8 mouse cellular contexts compared by ENCODE assay signal in the genomic region with DNA sequence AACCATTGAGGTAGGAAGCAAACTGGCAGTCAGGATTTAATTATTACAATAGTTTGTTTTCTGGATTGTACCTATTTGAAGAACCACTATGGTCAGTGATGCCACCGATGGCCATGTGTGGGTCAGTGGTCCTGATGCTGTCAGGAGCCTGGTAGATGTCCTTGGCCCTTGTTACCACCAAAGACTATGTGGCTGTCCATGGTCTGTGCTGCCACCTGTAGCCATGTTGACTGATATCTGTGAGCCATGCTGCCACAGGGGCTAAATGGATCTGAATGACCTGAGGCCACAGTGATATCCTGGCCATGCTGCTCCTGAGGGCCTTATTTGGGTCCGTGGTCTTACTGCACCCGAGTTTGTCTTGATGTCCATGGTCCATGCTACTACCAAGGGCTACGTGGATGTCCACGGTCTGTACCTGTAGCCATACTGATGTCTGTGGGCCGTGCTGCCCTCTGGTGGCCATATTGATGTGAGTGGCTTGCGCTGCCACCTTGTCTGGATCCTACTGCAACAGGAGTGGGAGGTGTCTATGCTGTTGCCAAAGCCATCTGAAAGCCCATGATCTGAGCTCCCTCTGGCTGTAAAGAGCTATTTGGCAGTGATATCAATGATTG. TPM values are rescaled to one million over a fixed set of nuclear protein-coding genes. Genes with fewer than 3 reads are reported as not detected.
DNase-seq lines count a peak whose midpoint lies in the region; ATAC-seq and TF ChIP-seq lines count a peak whose summit lies in the region.

No protein-coding gene starts in this region.

- DNase-seq in heart, adult 2 months = peak; percentile 22 to 56
- DNase-seq in ES-E14 (ENCODE audit: low read depth, low spot score) = no peak
- DNase-seq in cerebellum, adult 9-10 months = peak; percentile 34
- peak; percentile 33 to 48 for DNase-seq in heart, postnatal 14 days
- DNase-seq in left cerebral cortex, adult 2 months (ENCODE audit: extremely low spot score in 1 of 2, low spot score in 2 of 2) = peak in 1 of 2 experiments; percentile 47
- peak; percentile 43 for DNase-seq in thymus, postnatal 0 days (ENCODE audit: low spot score)

- in situ Hi-C loops in ES-E14 (cut with MboI; ENCODE audit: low sequenced_read_pairs in 2 of 2, unreplicated experiment in 2 of 2) = loop anchor here in 1 of 2 experiments (10.0 kb wide), 2 partner anchors 161 to 789 kb away; partner anchors contain the start of gene Pou3f2

- no peak overlapping the region for H3K9ac ChIP-seq in heart, adult 2 months (ENCODE audit: low read depth, low read length)
- H3K9ac ChIP-seq in heart, embryonic 12.5 days = no peak overlapping the region
- H3K9ac ChIP-seq in ES-E14 (ENCODE audit: insufficient read depth, low read depth, low read length, poor library complexity, severe bottlenecking) = no peak overlapping the region
- no peak overlapping the region for H3K9ac ChIP-seq in midbrain, embryonic 15.5 days

- H3K9me3 ChIP-seq in heart, embryonic 12.5 days (replicated peaks) = no peaks in the 10 kb centered on the region
- H3K9me3 ChIP-seq in ES-E14 (ENCODE audit: control insufficient read depth, insufficient read depth, low read depth, low read length) = no peaks in the 10 kb centered on the region
- no peaks in the 10 kb centered on the region for H3K9me3 ChIP-seq in midbrain, embryonic 15.5 days

- H3K4me2 ChIP-seq in heart, embryonic 12.5 days = no peak overlapping the region
- H3K4me2 ChIP-seq in midbrain, embryonic 15.5 days = no peak overlapping the region

- intact Hi-C loops in heart, adult 2 months (cut with DNase I) = loop anchor here (2.0 kb wide), 1 partner anchor 159 kb away; no protein-coding TSS in a partner anchor
- intact Hi-C loops in heart, postnatal 14 days (cut with DNase I) = loop anchor here (5.0 kb wide), 1 partner anchor 158 kb away; no protein-coding TSS in a partner anchor
- intact Hi-C loops in left cerebral cortex, adult 2 months (cut with DNase I) = loop anchor here (1.0 to 2.0 kb wide), 2 partner anchors 159 to 259 kb away; no protein-coding TSS in a partner anchor

- TF ChIP-seq EP300 in heart, adult 2 months (IDR thresholded peaks at IDR 0.05; ENCODE audit: insufficient read depth, low read depth, low read length) = no peak

- no peak for ATAC-seq in heart, embryonic 12.5 days (ENCODE audit: insufficient number of reproducible peaks, low FRiP score)
- ATAC-seq in midbrain, embryonic 15.5 days (replicated peaks) = peak; percentile 75; the same call in 1 of the 2 replicates

- no peak overlapping the region for H3K27ac ChIP-seq in heart, adult 2 months
- H3K27ac ChIP-seq in heart, embryonic 12.5 days (ENCODE audit: poor library complexity, severe bottlenecking) = no peak overlapping the region
- no peak overlapping the region for H3K27ac ChIP-seq in ES-E14 (ENCODE audit: insufficient read depth, low read depth, low read length, poor library complexity, severe bottlenecking)
- H3K27ac ChIP-seq in left cerebral cortex, adult 2 months = no peak overlapping the region
- H3K27ac ChIP-seq in midbrain, embryonic 15.5 days = no peak overlapping the region

- H3K27me3 ChIP-seq in heart, adult 2 months (ENCODE audit: control insufficient read depth, insufficient read depth, low read length) = peaks cover 5% of the 10 kb centered on the region; the same call in 1 of the 2 replicates
- H3K27me3 ChIP-seq in heart, embryonic 12.5 days (replicated peaks) = peaks cover 41% of the 10 kb centered on the region
- H3K27me3 ChIP-seq in midbrain, embryonic 15.5 days (replicated peaks) = peaks cover 35% of the 10 kb centered on the region

- no peaks in the 10 kb centered on the region for H3K79me2 ChIP-seq in heart, adult 2 months (replicated peaks; ENCODE audit: control insufficient read depth, insufficient read depth, low read length)

- WGBS in heart, adult 2 months = 27% methylated on average over 7 of the region's 7 CpGs
- WGBS in heart, embryonic 12.5 days = 28% methylated on average over 7 of the region's 7 CpGs
- 34% methylated on average over 7 of the region's 7 CpGs for WGBS in midbrain, embryonic 15.5 days

- TF ChIP-seq POLR2A in heart, adult 2 months (IDR thresholded peaks at IDR 0.05; ENCODE audit: insufficient read depth, low read depth, low read length) = no peak

- no peaks in the 10 kb centered on the region for H3K36me3 ChIP-seq in heart, adult 2 months (ENCODE audit: control insufficient read depth, insufficient read depth, low read length)
- no peaks in the 10 kb centered on the region for H3K36me3 ChIP-seq in heart, embryonic 12.5 days
- H3K36me3 ChIP-seq in ES-E14 (ENCODE audit: control insufficient read depth, insufficient read depth, low read length, poor library complexity, severe bottlenecking) = no peaks in the 10 kb centered on the region
- no peaks in the 10 kb centered on the region for H3K36me3 ChIP-seq in midbrain, embryonic 15.5 days (replicated peaks)

- H3K4me1 ChIP-seq in heart, adult 2 months (ENCODE audit: control insufficient read depth, insufficient read depth, low read length) = no peaks in the 10 kb centered on the region
- H3K4me1 ChIP-seq in heart, embryonic 12.5 days (replicated peaks) = no peaks in the 10 kb centered on the region
- H3K4me1 ChIP-seq in ES-E14 (ENCODE audit: control insufficient read depth in 2 of 2, insufficient read depth in 2 of 2, low read length in 2 of 2, poor library complexity in 1 of 2) = no peaks in the 10 kb centered on the region
- H3K4me1 ChIP-seq in midbrain, embryonic 15.5 days = no peaks in the 10 kb centered on the region

- H3K4me3 ChIP-seq in heart, adult 2 months = no peak overlapping the region
- no peak overlapping the region for H3K4me3 ChIP-seq in heart, embryonic 12.5 days
- no peak overlapping the region for H3K4me3 ChIP-seq in ES-E14 (ENCODE audit: insufficient read depth in 1 of 2, low read depth in 1 of 2, low read length in 2 of 2, poor library complexity in 1 of 2, severe bottlenecking in 1 of 2)
- no peak overlapping the region for H3K4me3 ChIP-seq in left cerebral cortex, adult 2 months
- no peak overlapping the region for H3K4me3 ChIP-seq in midbrain, embryonic 15.5 days

- peak; percentile 65 for TF ChIP-seq CTCF in heart, adult 2 months (IDR thresholded peaks at IDR 0.05)
- peak; percentile 61 for TF ChIP-seq CTCF in left cerebral cortex, adult 2 months (IDR thresholded peaks at IDR 0.05)

TF ChIP-seq in ES-E14, 5 proteins besides CTCF, POLR2A, EP300 and RAD21:
- TF ChIP-seq CHD2 (IDR thresholded peaks at IDR 0.05; ENCODE audit: low read depth, low read length) = no peak
- TF ChIP-seq HCFC1 (IDR thresholded peaks at IDR 0.05; ENCODE audit: borderline replicate concordance, insufficient read depth, low read length) = no peak
- TF ChIP-seq MAFK (IDR thresholded peaks at IDR 0.05; ENCODE audit: insufficient read depth, low read depth, low read length) = no peak
- peak; percentile 78; the same call in 1 of the 2 replicates for TF ChIP-seq ZC3H11A (IDR thresholded peaks at IDR 0.05; ENCODE audit: borderline replicate concordance, low read depth, low read length)
- no peak for TF ChIP-seq ZNF384 (IDR thresholded peaks at IDR 0.05; ENCODE audit: low read depth, low read length)

RNA-seq across cellular contexts. Expression of gene Prdm13, which starts 10.0 kb away (rescaled TPM):
- total RNA-seq in heart, adult 2 months (2021) = not detected
- not detected in 2 replicates for polyA plus RNA-seq in heart, adult 2 months (2012; rRNA removed)
- not detected in 2 replicates for polyA plus RNA-seq in heart, embryonic 12.5 days (2016; fragmentation: Nextera tagmentation; extraction: Ambion mirVana)
- total RNA-seq in ES-E14 (2012; rRNA removed) = 0.21 and 0.27 TPM in 2 replicates
- not detected for total RNA-seq in heart, postnatal 14 days (2021)
- not detected for total RNA-seq in left cerebral cortex, adult 2 months (2021)
- polyA plus RNA-seq in midbrain, embryonic 15.5 days (2015; fragmentation: Nextera tagmentation; extraction: Ambion mirVana) = 0.09 and 0.38 TPM in 2 replicates
- polyA plus RNA-seq in thymus, postnatal 0 days (2015; fragmentation: Nextera tagmentation; extraction: Ambion mirVana) = not detected in 2 replicates

RNA-seq across cellular contexts. Expression of gene Ccnc, which starts 31.8 kb away (rescaled TPM):
- total RNA-seq in heart, adult 2 months (2021) = 10 to 100 TPM in 1 of 2 experiments, 1 to 10 TPM in 1; 9.3 to 14.1 TPM
- 4.0 and 8.1 TPM in 2 replicates for polyA plus RNA-seq in heart, adult 2 months (2012; rRNA removed)
- 30.5 and 31.1 TPM in 2 replicates for polyA plus RNA-seq in heart, embryonic 12.5 days (2016; fragmentation: Nextera tagmentation; extraction: Ambion mirVana)
- total RNA-seq in ES-E14 (2012; rRNA removed) = 26.7 and 34.2 TPM in 2 replicates
- total RNA-seq in heart, postnatal 14 days (2021) = 10 to 100 TPM; 13.7 to 17.2 TPM
- 10 to 100 TPM; 31.7 to 35.2 TPM for total RNA-seq in left cerebral cortex, adult 2 months (2021)
- polyA plus RNA-seq in midbrain, embryonic 15.5 days (2015; fragmentation: Nextera tagmentation; extraction: Ambion mirVana) = 60.5 and 63.4 TPM in 2 replicates
- 38.9 and 39.7 TPM in 2 replicates for polyA plus RNA-seq in thymus, postnatal 0 days (2015; fragmentation: Nextera tagmentation; extraction: Ambion mirVana)
